Mouse (Mus musculus) urinary bladder, adult 2 months (tissue): ENCODE results near the gene Gm13769. TPM values are rescaled to one million over a fixed set of nuclear protein-coding genes. Genes with fewer than 3 reads are reported as not detected.
"Not testable (repeated sequence)": the region's sequence is repeated elsewhere in the genome, so short reads cannot be mapped to it uniquely, and the experiment has no call there.

Experiments
- DNase-seq: peaks from one replicate; pipeline ENCODE4 v3.0.0; 2022; ENCODE audit warnings: low spot score
- polyA plus RNA-seq: library from polyadenylated mRNA; depleted of rRNA; stranded (reverse); fragments of >200 nt; gene quantifications from 2 replicates; pipeline ENCODE4 v1.2.3, GENCODE M21; 2012; rRNA removed

Gene Gm13769
- not detected in 2 replicates for polyA plus RNA-seq

DNA sequence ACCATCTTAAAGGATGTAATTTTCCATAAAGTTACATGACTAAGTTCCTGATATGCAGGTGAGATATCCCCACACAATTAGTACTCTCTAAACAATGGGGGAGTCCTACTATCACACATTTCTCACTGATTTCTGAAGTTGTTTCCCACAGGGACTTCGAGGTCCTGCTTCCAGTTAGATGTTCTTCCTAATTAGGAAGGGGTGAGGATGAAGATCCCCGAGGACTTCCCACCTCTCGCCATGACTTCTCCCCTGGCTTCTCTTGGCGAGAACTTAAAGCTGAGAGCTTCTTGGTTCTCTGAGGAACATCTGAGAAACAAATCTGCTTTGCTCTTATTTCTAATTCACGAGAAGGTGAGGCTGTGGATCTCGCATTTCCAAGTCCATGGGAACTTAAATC is at the start of gene Gm13769:
Gene Gm13769 (plus strand): TSS at position 301 of the 400 bp plus-strand sequence.
- DNase-seq = not testable (repeated sequence)

DNA sequence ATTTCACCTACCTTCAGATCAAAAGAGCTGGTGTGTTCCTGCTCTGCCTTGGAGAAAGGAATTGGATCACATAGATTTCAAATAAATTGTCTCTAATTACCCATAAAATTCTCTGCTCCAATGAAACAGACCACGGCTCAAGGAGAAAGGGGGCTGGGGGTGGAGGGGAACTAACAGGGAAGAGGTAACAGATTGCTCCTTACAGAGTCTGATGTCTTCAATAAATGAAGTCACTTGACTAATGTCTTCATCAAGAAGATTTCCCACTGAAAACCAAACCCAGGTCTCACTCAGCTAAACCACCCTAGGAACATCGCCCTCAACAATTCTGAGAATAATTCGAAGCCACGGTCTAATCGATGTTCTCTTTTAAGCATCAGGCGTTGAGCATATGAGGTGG is 29.3 kb upstream of the Gm13769 start, which contains the start of gene Olfr1272:
Gene Olfr1272 (minus strand): TSS at position 101 of the 400 bp plus-strand sequence.
- DNase-seq = no peak

DNA sequence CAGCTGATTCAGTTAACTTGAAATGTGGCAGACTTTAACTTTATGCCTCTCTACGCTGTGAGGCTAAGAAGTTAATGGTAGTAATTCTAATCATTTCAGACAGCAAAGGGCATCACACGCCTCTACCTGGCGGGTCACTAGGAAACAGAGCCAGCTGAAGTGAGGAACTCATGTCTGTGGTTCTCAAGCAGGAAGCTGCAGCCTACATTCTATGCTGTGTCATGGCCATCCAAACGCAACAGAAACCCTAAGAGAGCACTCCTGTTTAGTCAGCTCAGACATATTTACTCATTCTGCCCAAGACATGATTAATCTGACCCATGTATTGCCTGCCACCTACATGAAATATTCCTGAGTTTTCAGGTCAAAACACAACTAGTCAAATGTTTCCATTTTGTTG is 24.7 kb downstream of the Gm13769 start:
- DNase-seq = not testable (repeated sequence)

DNA sequence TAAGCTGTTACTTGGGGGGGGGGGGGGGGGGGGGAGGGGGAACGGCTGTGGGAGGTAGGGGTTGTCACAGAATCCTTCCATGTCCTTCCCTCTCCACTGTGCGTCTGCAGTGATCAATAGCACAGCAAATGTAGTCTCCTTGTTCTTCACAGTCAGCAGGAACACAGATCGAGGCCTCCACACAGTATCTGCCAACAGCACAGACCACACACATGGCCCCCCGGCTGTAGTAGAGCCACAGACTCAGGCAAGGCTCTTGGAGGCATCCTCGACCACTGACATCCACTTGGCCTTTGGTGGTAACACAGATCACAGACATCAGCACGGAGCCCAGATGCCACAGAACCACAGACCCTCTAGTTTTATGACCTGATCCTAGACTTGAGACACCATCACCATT is 29.0 kb downstream of the Gm13769 start:
- DNase-seq = not testable (repeated sequence)

DNA sequence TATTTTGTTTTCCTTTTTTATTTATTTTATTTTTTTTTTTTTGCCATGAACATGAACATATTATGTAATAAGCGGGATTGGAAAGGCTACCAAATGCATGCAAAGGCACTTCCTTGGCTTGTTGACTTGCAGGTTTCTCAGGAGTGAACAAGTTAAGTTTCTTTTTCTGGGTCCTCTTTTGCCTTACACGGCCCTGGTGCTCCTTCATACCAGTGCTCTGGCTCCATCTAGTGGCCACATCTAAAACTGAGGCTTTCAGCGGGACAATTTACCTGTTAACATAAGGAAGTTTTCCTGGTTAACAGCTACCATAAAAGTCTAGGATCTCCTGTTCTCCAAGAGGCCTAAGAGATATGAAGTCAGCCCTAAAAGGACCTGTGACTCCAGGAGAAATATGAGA is 29.5 kb downstream of the Gm13769 start:
- DNase-seq = not testable (repeated sequence)

DNA sequence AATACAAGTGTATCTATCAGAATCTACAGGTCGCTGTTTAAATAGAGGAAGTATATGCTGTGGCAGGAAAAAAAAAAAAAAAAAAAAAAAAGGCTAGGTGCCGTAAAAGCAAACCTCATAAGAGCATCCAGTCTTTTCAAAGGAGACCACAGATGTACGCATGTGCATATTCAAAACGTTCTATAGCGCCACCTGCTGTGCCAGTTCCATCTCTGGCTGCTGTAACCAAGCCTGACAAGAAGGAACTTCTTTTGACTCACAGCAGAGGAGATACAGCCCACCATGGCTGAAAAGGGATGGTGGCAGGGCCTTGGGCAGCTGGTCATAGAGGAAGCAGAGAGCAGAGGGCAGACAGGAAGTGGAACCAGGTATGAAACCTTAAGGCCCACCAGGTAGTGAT is 37.2 kb downstream of the Gm13769 start:
- DNase-seq = not testable (repeated sequence)

DNA sequence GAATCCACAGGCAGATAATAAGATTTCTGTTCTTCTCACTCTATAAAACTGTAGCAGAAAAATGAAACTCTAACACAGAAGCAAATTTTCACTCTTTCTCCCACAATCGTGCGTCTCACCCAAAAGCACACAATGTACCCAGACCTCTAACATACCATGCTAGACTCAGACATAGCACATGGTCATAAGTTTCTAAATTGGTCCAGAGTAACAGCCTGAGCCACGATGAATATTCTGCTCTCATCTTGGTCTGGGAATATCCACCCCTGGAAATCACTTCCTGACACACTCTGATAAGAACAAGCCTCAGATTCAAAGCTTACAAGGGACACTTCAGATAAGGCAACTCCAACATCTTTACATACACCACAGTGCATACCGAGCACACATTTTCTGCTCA is 38.2 kb downstream of the Gm13769 start:
- not testable (repeated sequence) for DNase-seq

Other genes with a start within 250 kb of the Gm13769 start
- gene Olfr1269, start 200.8 kb upstream of the Gm13769 start, polyA plus RNA-seq = not detected in 2 replicates
- not detected in 2 replicates for gene Olfr32, start 179.9 kb upstream of the Gm13769 start, polyA plus RNA-seq
- gene Olfr1270, start 169.1 kb upstream of the Gm13769 start, polyA plus RNA-seq = not detected in 2 replicates
- not detected in 2 replicates for gene Olfr1506, start 97.7 kb upstream of the Gm13769 start, polyA plus RNA-seq
- gene Olfr142, start 64.6 kb upstream of the Gm13769 start, polyA plus RNA-seq = not detected in 2 replicates
- not detected in 2 replicates for gene Olfr1271, start 51.2 kb upstream of the Gm13769 start, polyA plus RNA-seq
- not detected in 2 replicates for gene Olfr1272, start 29.4 kb upstream of the Gm13769 start, polyA plus RNA-seq
- not detected in 2 replicates for gene Olfr1274-ps, start 76.5 kb downstream of the Gm13769 start, polyA plus RNA-seq